24 mouse cellular contexts compared by ENCODE assay signal in genomic region chr8:90353499-90353898, GRCm38 (mm10). TPM values are rescaled to one million over a fixed set of nuclear protein-coding genes. Genes with fewer than 3 reads are reported as not detected.
DNase-seq lines count a peak whose midpoint lies in the region; ATAC-seq and TF ChIP-seq lines count a peak whose summit lies in the region.
"Had no signal": no experiment of that assay in that cellular context is flagged by ENCODE, and none has a peak within 500 bp of the region (broad histone marks: within the 10 kb centered on the region; RNA-seq: fewer than 3 reads in every experiment).

No protein-coding gene starts in this region.

- no peak overlapping the region for H3K4me2 ChIP-seq in hindbrain, embryonic 12.5 days (replicated peaks)
- H3K4me2 ChIP-seq in neural tube, embryonic 13.5 days: no peak overlapping the region
- H3K4me2 ChIP-seq in neural tube, embryonic 15.5 days: no peak overlapping the region
- no peak overlapping the region for H3K4me2 ChIP-seq in hindbrain, embryonic 11.5 days (replicated peaks; ENCODE audit: low read depth, low read length)
- no peak overlapping the region for H3K4me2 ChIP-seq in midbrain, postnatal 0 days (ENCODE audit: low read depth, low read length, poor library complexity, severe bottlenecking)
- H3K4me2 ChIP-seq: heart, embryonic 13.5 days; lung, embryonic 14.5 days had no signal

- no peak overlapping the region for H3K9ac ChIP-seq in hindbrain, embryonic 12.5 days
- H3K9ac ChIP-seq in neural tube, embryonic 13.5 days: no peak overlapping the region
- no peak overlapping the region for H3K9ac ChIP-seq in neural tube, embryonic 15.5 days (replicated peaks)
- H3K9ac ChIP-seq in hindbrain, embryonic 11.5 days (ENCODE audit: low read depth, low read length): no peak overlapping the region
- no peak overlapping the region for H3K9ac ChIP-seq in midbrain, postnatal 0 days (replicated peaks; ENCODE audit: low read length, poor library complexity, severe bottlenecking)
- H3K9ac ChIP-seq: forebrain, postnatal 0 days; heart, embryonic 13.5 days; liver, embryonic 14.5 days; lung, embryonic 14.5 days had no signal

- H3K4me1 ChIP-seq in hindbrain, embryonic 10.5 days (replicated peaks): peaks cover 51% of the 10 kb centered on the region
- peaks cover 25% of the 10 kb centered on the region for H3K4me1 ChIP-seq in hindbrain, embryonic 12.5 days
- peaks cover 32% of the 10 kb centered on the region for H3K4me1 ChIP-seq in neural tube, embryonic 13.5 days (replicated peaks)
- H3K4me1 ChIP-seq in neural tube, embryonic 15.5 days: peaks cover 20% of the 10 kb centered on the region
- H3K4me1 ChIP-seq in hindbrain, embryonic 11.5 days (replicated peaks; ENCODE audit: control insufficient read depth, insufficient read depth, low read length): peaks cover 7% of the 10 kb centered on the region; the same call in 1 of the 2 replicates
- peaks cover 3% of the 10 kb centered on the region; the same call in 1 of the 2 replicates for H3K4me1 ChIP-seq in midbrain, postnatal 0 days (ENCODE audit: insufficient read depth, low read length)

- no peak for TF ChIP-seq CTCF in midbrain, postnatal 0 days (IDR thresholded peaks at IDR 0.05)

- ATAC-seq in hindbrain, embryonic 12.5 days (ENCODE audit: low FRiP score): no peak
- no peak for ATAC-seq in neural tube, embryonic 13.5 days (ENCODE audit: low read depth)
- ATAC-seq in neural tube, embryonic 15.5 days (ENCODE audit: low FRiP score): no peak
- ATAC-seq in hindbrain, embryonic 11.5 days (ENCODE audit: low FRiP score): no peak
- no peak for ATAC-seq in midbrain, postnatal 0 days (ENCODE audit: low FRiP score)
- ATAC-seq: forebrain, postnatal 0 days; Patski had no signal

- peaks cover 14% of the 10 kb centered on the region for H3K27me3 ChIP-seq in hindbrain, embryonic 10.5 days (ENCODE audit: insufficient read depth, poor library complexity, severe bottlenecking)
- H3K27me3 ChIP-seq in hindbrain, embryonic 12.5 days: no peaks in the 10 kb centered on the region; the same call in 1 of the 2 replicates
- H3K27me3 ChIP-seq in neural tube, embryonic 13.5 days: no peaks in the 10 kb centered on the region; the same call in 1 of the 2 replicates
- no peaks in the 10 kb centered on the region for H3K27me3 ChIP-seq in neural tube, embryonic 15.5 days (replicated peaks)
- no peaks in the 10 kb centered on the region for H3K27me3 ChIP-seq in hindbrain, embryonic 11.5 days (ENCODE audit: control insufficient read depth, insufficient read depth, low read length)
- H3K27me3 ChIP-seq in midbrain, postnatal 0 days (ENCODE audit: insufficient read depth, low read length): no peaks in the 10 kb centered on the region
- H3K27me3 ChIP-seq: heart, embryonic 13.5 days had no signal

- peak overlapping the region; percentile 75 for H3K27ac ChIP-seq in hindbrain, embryonic 10.5 days
- no peak overlapping the region for H3K27ac ChIP-seq in hindbrain, embryonic 12.5 days
- H3K27ac ChIP-seq in neural tube, embryonic 13.5 days (replicated peaks): 0 out of 2 replicates have a peak overlapping the region, but pooled peaks have one; percentile 13
- H3K27ac ChIP-seq in neural tube, embryonic 15.5 days (replicated peaks): no peak overlapping the region
- H3K27ac ChIP-seq in hindbrain, embryonic 11.5 days (ENCODE audit: low read depth, low read length): no peak overlapping the region
- H3K27ac ChIP-seq in midbrain, postnatal 0 days (ENCODE audit: low read depth, low read length): no peak overlapping the region
- H3K27ac ChIP-seq: embryonic facial prominence, embryonic 10.5 days; heart, embryonic 13.5 days; liver, embryonic 14.5 days had no signal

- no peaks in the 10 kb centered on the region for H3K36me3 ChIP-seq in hindbrain, embryonic 10.5 days
- H3K36me3 ChIP-seq in hindbrain, embryonic 12.5 days: no peaks in the 10 kb centered on the region
- H3K36me3 ChIP-seq in neural tube, embryonic 13.5 days: no peaks in the 10 kb centered on the region
- no peaks in the 10 kb centered on the region for H3K36me3 ChIP-seq in neural tube, embryonic 15.5 days
- H3K36me3 ChIP-seq in hindbrain, embryonic 11.5 days (ENCODE audit: control insufficient read depth, insufficient read depth, low read length): no peaks in the 10 kb centered on the region
- H3K36me3 ChIP-seq in midbrain, postnatal 0 days (ENCODE audit: insufficient read depth, low read length): no peaks in the 10 kb centered on the region
- H3K36me3 ChIP-seq: embryonic facial prominence, embryonic 10.5 days; heart, embryonic 13.5 days had no signal

- H3K9me3 ChIP-seq in hindbrain, embryonic 10.5 days: no peaks in the 10 kb centered on the region
- no peaks in the 10 kb centered on the region for H3K9me3 ChIP-seq in hindbrain, embryonic 12.5 days (replicated peaks)
- H3K9me3 ChIP-seq in neural tube, embryonic 13.5 days: no peaks in the 10 kb centered on the region
- no peaks in the 10 kb centered on the region for H3K9me3 ChIP-seq in neural tube, embryonic 15.5 days (replicated peaks)
- H3K9me3 ChIP-seq in hindbrain, embryonic 11.5 days (ENCODE audit: control insufficient read depth, low read length): no peaks in the 10 kb centered on the region
- H3K9me3 ChIP-seq in midbrain, postnatal 0 days (ENCODE audit: low read length): no peaks in the 10 kb centered on the region
- H3K9me3 ChIP-seq: embryonic facial prominence, embryonic 10.5 days; heart, embryonic 13.5 days had no signal

- WGBS in hindbrain, embryonic 10.5 days: 28% methylated on average over 2 of the region's 2 CpGs
- WGBS in hindbrain, embryonic 12.5 days: 23% methylated on average over 2 of the region's 2 CpGs
- WGBS in neural tube, embryonic 13.5 days: 30% methylated on average over 2 of the region's 2 CpGs
- WGBS in neural tube, embryonic 15.5 days: 38% methylated on average over 2 of the region's 2 CpGs
- WGBS in hindbrain, embryonic 11.5 days: 31% methylated on average over 2 of the region's 2 CpGs
- 49% methylated on average over 2 of the region's 2 CpGs for WGBS in midbrain, postnatal 0 days

- peak overlapping the region; percentile 18; the same call in 1 of the 2 replicates for H3K4me3 ChIP-seq in hindbrain, embryonic 10.5 days
- no peak overlapping the region for H3K4me3 ChIP-seq in hindbrain, embryonic 12.5 days
- H3K4me3 ChIP-seq in neural tube, embryonic 13.5 days: no peak overlapping the region
- H3K4me3 ChIP-seq in neural tube, embryonic 15.5 days (replicated peaks): no peak overlapping the region
- H3K4me3 ChIP-seq in hindbrain, embryonic 11.5 days (ENCODE audit: low read depth, low read length): no peak overlapping the region
- no peak overlapping the region for H3K4me3 ChIP-seq in midbrain, postnatal 0 days (ENCODE audit: low read depth, low read length)
- H3K4me3 ChIP-seq: embryonic facial prominence, embryonic 10.5 days; heart, embryonic 13.5 days; myocyte had no signal

- DNase-seq in hindbrain, embryonic 10.5 days (ENCODE audit: low spot score): peak; percentile 5
- DNase-seq in hindbrain, embryonic 11.5 days (ENCODE audit: low spot score): peak; percentile 30
- peak; percentile 17 for DNase-seq in midbrain, postnatal 0 days (ENCODE audit: low spot score)
- DNase-seq in liver: no peak
- no peak for DNase-seq in thymus, postnatal 4 days
- DNase-seq: adrenal gland, postnatal 36 days; cerebellum, adult 11 months; gastrocnemius, postnatal 25 days; heart, adult 18-20 months; heart, postnatal 14 days; kidney, adult 11 months; kidney, postnatal 4 days; lung, embryonic 14.5 days; lung, postnatal 4 days had no signal

RNA-seq across cellular contexts. Expression of gene Tox3, which starts 5.4 kb away (rescaled TPM):
- polyA plus RNA-seq in hindbrain, embryonic 10.5 days (2016; fragmentation: Nextera tagmentation; extraction: Ambion mirVana): 15.0 and 24.4 TPM in 2 replicates
- polyA plus RNA-seq in hindbrain, embryonic 12.5 days (2016; fragmentation: Nextera tagmentation; extraction: Ambion mirVana): 40.9 and 44.9 TPM in 2 replicates
- 35.3 and 39.2 TPM in 2 replicates for polyA plus RNA-seq in neural tube, embryonic 13.5 days (2015; fragmentation: Nextera tagmentation; extraction: Ambion mirVana)
- 16.3 and 23.4 TPM in 2 replicates for polyA plus RNA-seq in neural tube, embryonic 15.5 days (2015; fragmentation: Nextera tagmentation; extraction: Ambion mirVana)
- 29.9 and 40.4 TPM in 2 replicates for polyA plus RNA-seq in hindbrain, embryonic 11.5 days (2014; fragmentation: Nextera tagmentation; extraction: Ambion mirVana)
- total RNA-seq in midbrain, postnatal 0 days (2014; rRNA removed): 38.0 and 46.1 TPM in 2 replicates
- polyA plus RNA-seq in midbrain, postnatal 0 days (2015; fragmentation: Nextera tagmentation; extraction: Ambion mirVana): 27.9 and 31.0 TPM in 2 replicates
- total RNA-seq: megakaryocyte-erythroid progenitor cell, adult 5-6 weeks had no signal
- polyA plus RNA-seq: myocyte had no signal

Comparison
In these comparisons a context has a peak if more than half of its experiments do, and no peak if none do; other contexts are left out.
1. H3K27ac ChIP-seq: peak in hindbrain, embryonic 10.5 days (single experiment) and neural tube, embryonic 13.5 days (single experiment); none in hindbrain, embryonic 12.5 days (single experiment), neural tube, embryonic 15.5 days (single experiment), hindbrain, embryonic 11.5 days (single experiment) and midbrain, postnatal 0 days (single experiment).
2. DNase-seq: peak in hindbrain, embryonic 10.5 days (single experiment), hindbrain, embryonic 11.5 days (single experiment) and midbrain, postnatal 0 days (single experiment); none in liver (single experiment) and thymus, postnatal 4 days (single experiment).